Mouse (Mus musculus): ENCODE results near the gene Gnaq. TPM values are rescaled to one million over a fixed set of nuclear protein-coding genes. Genes with fewer than 3 reads are reported as not detected.

Gnaq gene
- polyA plus RNA-seq, 1 experiment from 2014 or later = 52.7 TPM

- ATAC-seq (ENCODE audit: low FRiP score, low TSS enrichment) (peak; percentile 67), DNase-seq (peak; percentile 70)
- WGBS = 1% methylated on average over 27 of the region's 27 CpGs
- H3K4me1 ChIP-seq (ENCODE audit: control insufficient read depth, insufficient read depth, low read length) = peaks cover 15% of the 10 kb centered on the region; the same call in 1 of the 2 replicates
- no peaks in the 10 kb centered on the region for H3K36me3 ChIP-seq (ENCODE audit: control insufficient read depth, insufficient read depth, low read length)
- no peaks in the 10 kb centered on the region for H3K9me3 ChIP-seq (ENCODE audit: control insufficient read depth, low read length)
- peaks cover 35% of the 10 kb centered on the region for H3K27me3 ChIP-seq (ENCODE audit: control insufficient read depth, insufficient read depth, low read length)
- peak within 1 kb of the TSS; percentile 68 for H3K4me2 ChIP-seq (ENCODE audit: low read length)
- no peak within 1 kb of the TSS for H3K27ac ChIP-seq (replicated peaks; ENCODE audit: low read depth, low read length)
- H3K4me3 ChIP-seq (replicated peaks; ENCODE audit: low read depth, low read length) = peak within 1 kb of the TSS; percentile 34
- peak within 1 kb of the TSS; percentile 29; the same call in 1 of the 2 replicates for H3K9ac ChIP-seq (replicated peaks; ENCODE audit: low read length)
Measured at GRCm38 (mm10) chr19:16435531-16436231, 303.1 kb downstream of the Gnaq start, which contains the start of gene Gna14. Gene Gna14 (plus strand): TSS chr19:16435762.

GRCm38 (mm10) chr19:16436335-16437169, 303.9 kb downstream of the Gnaq start:
- ATAC-seq (ENCODE audit: low FRiP score, low TSS enrichment) (peak; percentile 46; the same call in 1 of the 2 replicates), DNase-seq (peak; percentile 73)
- H3K4me2 ChIP-seq (ENCODE audit: low read length) = peak overlapping the region; percentile 68
- 2% methylated on average over 61 of the region's 61 CpGs for WGBS
- H3K27ac ChIP-seq (replicated peaks; ENCODE audit: low read depth, low read length) = no peak overlapping the region
- H3K4me1 ChIP-seq (ENCODE audit: control insufficient read depth, insufficient read depth, low read length) = peaks cover 15% of the 10 kb centered on the region; the same call in 1 of the 2 replicates
- peaks cover 35% of the 10 kb centered on the region for H3K27me3 ChIP-seq (ENCODE audit: control insufficient read depth, insufficient read depth, low read length)
- H3K4me3 ChIP-seq (replicated peaks; ENCODE audit: low read depth, low read length) = peak overlapping the region; percentile 34
- H3K9ac ChIP-seq (replicated peaks; ENCODE audit: low read length) = peak overlapping the region; percentile 29; the same call in 1 of the 2 replicates
- no peaks in the 10 kb centered on the region for H3K9me3 ChIP-seq (ENCODE audit: control insufficient read depth, low read length)
- H3K36me3 ChIP-seq (ENCODE audit: control insufficient read depth, insufficient read depth, low read length) = no peaks in the 10 kb centered on the region

Small RNAs within 50 kb of the gene (microRNA-seq; reads per million reads assigned to microRNA genes)
- not detected for gene Mir496b

Other genes with a start within 250 kb of the Gnaq start
- 104 and 137 TPM in 2 replicates for gene Psat1, start 185.5 kb upstream of the Gnaq start, polyA plus RNA-seq (2014; fragmentation: Nextera tagmentation; extraction: Ambion mirVana)
- 27.6 and 38.0 TPM in 2 replicates for gene Cep78, start 147.8 kb upstream of the Gnaq start, polyA plus RNA-seq (2014; fragmentation: Nextera tagmentation; extraction: Ambion mirVana)

Data from midbrain, embryonic 14.5 days (tissue).